Mouse (Mus musculus) frontal cortex, postnatal 10 days (tissue): Measurements from ENCODE around the gene Adra1d.

Experiments used
- DNase-seq, 2 experiments: peaks; one replicate each; pipeline ENCODE4 v3.0.0; 2022; ENCODE audit warnings: low spot score in 2 of 2, mixed read lengths in 1 of 2

Gene Adra1d

GRCm38 (mm10) chr2:131561891-131562585 lies at the start of gene Adra1d:
Gene Adra1d, minus strand, starts transcription at chr2:131562283.
- DNase-seq, result no peak

- no peak for DNase-seq
Observed at GRCm38 (mm10) chr2:131601881-131602280, 39.8 kb upstream of the Adra1d start.

- no peak for DNase-seq
Observed at GRCm38 (mm10) chr2:131594871-131595270, 32.8 kb upstream of the Adra1d start.

GRCm38 (mm10) chr2:131587521-131587920 lies 25.4 kb upstream of the Adra1d start:
- no peak for DNase-seq

- no peak for DNase-seq
Observed at GRCm38 (mm10) chr2:131581506-131581905, 19.4 kb upstream of the Adra1d start.

- peak; percentile 62 to 72 for DNase-seq
Observed at GRCm38 (mm10) chr2:131562586-131563122, 571 bp upstream of the Adra1d start.

- DNase-seq, result no peak
Observed at GRCm38 (mm10) chr2:131561344-131561870, 676 bp downstream of the Adra1d start.

- no peak for DNase-seq
Observed at GRCm38 (mm10) chr2:131560205-131560919, 1.7 kb downstream of the Adra1d start.

GRCm38 (mm10) chr2:131557896-131558295 lies 4.2 kb downstream of the Adra1d start:
- no peak for DNase-seq

GRCm38 (mm10) chr2:131552736-131553400 lies 9.2 kb downstream of the Adra1d start:
- no peak for DNase-seq

GRCm38 (mm10) chr2:131551701-131552620 lies 10.1 kb downstream of the Adra1d start:
- no peak for DNase-seq

GRCm38 (mm10) chr2:131550906-131551305 lies 11.2 kb downstream of the Adra1d start:
- DNase-seq, result no peak

GRCm38 (mm10) chr2:131550474-131550873 lies 11.6 kb downstream of the Adra1d start:
- DNase-seq, result no peak

GRCm38 (mm10) chr2:131549090-131549489 lies 13.0 kb downstream of the Adra1d start:
- no peak for DNase-seq

- no peak for DNase-seq
Observed at GRCm38 (mm10) chr2:131548330-131548729, 13.8 kb downstream of the Adra1d start.

- DNase-seq, result no peak
Observed at GRCm38 (mm10) chr2:131546745-131547408, 15.2 kb downstream of the Adra1d start.

GRCm38 (mm10) chr2:131546308-131546700 lies 15.8 kb downstream of the Adra1d start:
- DNase-seq, result no peak

GRCm38 (mm10) chr2:131545386-131546307 lies 16.4 kb downstream of the Adra1d start:
- peak in 1 of 2 experiments; percentile 54 for DNase-seq

- no peak for DNase-seq
Observed at GRCm38 (mm10) chr2:131542531-131542930, 19.6 kb downstream of the Adra1d start.
